Mouse (Mus musculus) heart, embryonic 10.5 days (tissue): ENCODE measurements around the gene Gng11. TPM values are rescaled to one million over a fixed set of nuclear protein-coding genes. Genes with fewer than 3 reads are reported as not detected.

Experiments
- DNase-seq: peaks from one replicate; pipeline ENCODE4 v3.0.0-alpha.2; 2017; ENCODE audit warnings: low spot score
- H3K27ac ChIP-seq: fragments of 300-500 bp; sonication (generic); 2 replicates; pipeline ENCODE4 v1.5.1; 2016; ENCODE audit warnings: mild to moderate bottlenecking
- H3K27me3 ChIP-seq: fragments of 300-500 bp; sonication (generic); 2 replicates; pipeline ENCODE4 v1.6.1; 2016; ENCODE audit warnings: mild to moderate bottlenecking; ENCODE audit not compliant: poor library complexity, insufficient read depth, severe bottlenecking
- H3K36me3 ChIP-seq: fragments of 300-500 bp; sonication (generic); 2 replicates; pipeline ENCODE4 v1.6.1; 2016; ENCODE audit warnings: mild to moderate bottlenecking, moderate library complexity
- H3K4me1 ChIP-seq: fragments of 300-500 bp; sonication (generic); 2 replicates; pipeline ENCODE4 v1.6.1; 2016; ENCODE audit warnings: mild to moderate bottlenecking
- H3K4me3 ChIP-seq: fragments of 300-500 bp; sonication (generic); 2 replicates; pipeline ENCODE4 v1.5.1; 2016; ENCODE audit warnings: mild to moderate bottlenecking, moderate library complexity
- H3K9me3 ChIP-seq: fragments of 300-500 bp; sonication (generic); 2 replicates; pipeline ENCODE4 v1.6.1; 2016; ENCODE audit warnings: mild to moderate bottlenecking, moderate library complexity
- WGBS: fragments of 180-500 bp; shearing (Covaris S2); methylation state at CpG from one replicate; pipeline ENCODE4 v1.1.7; 2016; 5-methylcytosine and 5-hydroxymethylcytosine counted together
- polyA plus RNA-seq: library from polyadenylated mRNA; unstranded; fragments of >200 nt; fragmentation: Nextera tagmentation; extraction: Ambion mirVana; gene quantifications from 2 replicates; pipeline ENCODE4 v1.2.1, GENCODE M21; 2016

Gng11 gene
- polyA plus RNA-seq, 1 experiment from 2014 or later: 57.8 TPM

DNA sequence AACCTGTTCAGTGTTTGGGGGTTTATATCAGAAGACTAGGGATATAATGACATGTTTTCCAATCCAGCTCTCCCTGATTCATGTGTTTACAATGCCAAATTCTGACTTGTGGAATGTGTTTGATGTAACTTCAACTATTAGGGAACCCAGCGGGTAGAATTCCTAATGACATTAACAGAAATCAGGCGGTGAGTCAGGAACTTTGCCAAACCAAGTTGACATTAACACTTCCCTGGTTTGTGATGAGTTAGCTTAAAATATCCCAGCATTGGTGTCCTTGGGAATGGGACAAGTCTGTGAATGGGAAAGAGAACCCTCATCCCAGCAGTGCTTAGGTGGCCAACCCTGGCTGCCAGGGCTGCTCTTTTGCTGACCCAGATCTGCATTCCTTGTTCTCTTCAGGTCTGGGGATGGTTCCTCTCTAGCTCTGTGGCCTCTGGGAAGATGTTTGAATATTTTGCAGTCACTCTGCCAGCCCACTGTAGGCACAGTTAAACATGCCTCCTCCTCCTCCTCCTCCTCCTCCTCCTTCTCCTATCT lies 4.9 kb downstream of the Gng11 start:
- 56% methylated on average over 2 of the region's 2 CpGs for WGBS
- H3K4me3 ChIP-seq: no peak overlapping the region

DNA sequence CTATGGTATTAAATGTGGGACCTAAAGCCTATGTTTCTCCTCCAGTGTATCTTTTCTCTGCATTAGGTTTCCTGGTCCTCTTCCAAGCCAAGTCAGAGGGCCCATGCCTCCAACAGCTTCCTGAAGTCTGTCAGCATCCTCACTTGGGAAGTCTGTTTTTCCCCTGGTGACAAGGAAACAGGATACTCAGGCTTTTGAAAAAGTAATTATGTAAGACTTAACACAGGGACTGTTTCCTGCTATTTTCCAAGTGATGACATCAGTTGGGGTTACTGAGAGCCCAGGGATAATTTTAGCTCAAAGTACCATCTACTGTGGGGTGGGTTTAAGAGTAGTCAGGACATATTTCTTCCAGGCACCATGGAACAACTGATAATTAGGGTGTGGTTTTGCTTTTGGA lies 5.8 kb downstream of the Gng11 start:
- Histone ChIP-seq H3K27ac (no peak overlapping the region), H3K4me1 (0 out of 2 replicates have a peak, but pooled peaks cover 8% of the 10 kb centered on the region), H3K27me3 (no peaks in the 10 kb centered on the region), H3K4me3 (no peak overlapping the region), H3K36me3 (no peaks in the 10 kb centered on the region), H3K9me3 (no peaks in the 10 kb centered on the region)
- DNase-seq: no peak

More for the DNA sequence above, 4.9 kb downstream of the Gng11 start:
- DNase-seq: no peak
- H3K27me3 ChIP-seq: no peaks in the 10 kb centered on the region
- 0 out of 2 replicates have a peak, but pooled peaks cover 11% of the 10 kb centered on the region for H3K4me1 ChIP-seq
- no peaks in the 10 kb centered on the region for H3K36me3 ChIP-seq
- no peaks in the 10 kb centered on the region for H3K9me3 ChIP-seq
- H3K27ac ChIP-seq: no peak overlapping the region

- no peaks in the 10 kb centered on the region for H3K4me1 ChIP-seq
- no peak overlapping the region for H3K4me3 ChIP-seq
- DNase-seq: no peak
- H3K36me3 ChIP-seq: no peaks in the 10 kb centered on the region
- no peaks in the 10 kb centered on the region for H3K9me3 ChIP-seq
- H3K27me3 ChIP-seq: no peaks in the 10 kb centered on the region
- no peak overlapping the region for H3K27ac ChIP-seq
- WGBS: 55% methylated on average over 1 of the region's 1 CpGs
These were observed 18.9 kb downstream of the Gng11 start for GRCm38 (mm10) chr6:4022645-4023044.

GRCm38 (mm10) chr6:4026367-4026766 lies 22.7 kb downstream of the Gng11 start:
- 58% methylated on average over 2 of the region's 2 CpGs for WGBS
- no peaks in the 10 kb centered on the region for H3K27me3 ChIP-seq

GRCm38 (mm10) chr6:4030956-4031355 lies 27.3 kb downstream of the Gng11 start:
- Histone ChIP-seq H3K4me1 (no peaks in the 10 kb centered on the region), H3K27me3 (no peaks in the 10 kb centered on the region), H3K9me3 (no peaks in the 10 kb centered on the region), H3K36me3 (no peaks in the 10 kb centered on the region), H3K27ac (no peak overlapping the region), H3K4me3 (no peak overlapping the region)
- DNase-seq: no peak
- 74% methylated on average over 3 of the region's 3 CpGs for WGBS

More at GRCm38 (mm10) chr6:4026367-4026766, 22.7 kb downstream of the Gng11 start:
- DNase-seq: no peak
- H3K27ac ChIP-seq: no peak overlapping the region
- H3K36me3 ChIP-seq: no peaks in the 10 kb centered on the region
- no peak overlapping the region for H3K4me3 ChIP-seq
- H3K4me1 ChIP-seq: no peaks in the 10 kb centered on the region
- no peaks in the 10 kb centered on the region for H3K9me3 ChIP-seq

DNA sequence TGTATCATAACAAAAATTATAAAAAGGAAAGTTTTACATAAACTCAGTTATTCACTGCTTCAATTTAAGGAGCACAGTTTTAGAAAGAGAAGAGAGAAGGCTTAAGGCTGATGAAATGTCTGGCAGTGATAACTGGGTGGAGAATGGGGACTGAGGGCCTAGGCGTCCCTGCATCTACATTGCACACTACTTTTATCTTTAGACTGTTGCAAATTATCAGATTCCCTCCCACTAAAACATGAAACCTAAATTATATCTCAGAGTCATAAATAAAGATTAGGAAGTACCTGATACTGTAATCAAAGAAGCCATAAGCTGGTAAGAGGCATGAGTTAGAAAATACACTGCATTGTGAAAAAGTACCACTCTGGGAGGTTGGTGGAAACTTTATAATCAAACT lies 38.1 kb downstream of the Gng11 start:
- no peaks in the 10 kb centered on the region for H3K4me1 ChIP-seq
- H3K27ac ChIP-seq: no peak overlapping the region
- no peaks in the 10 kb centered on the region for H3K9me3 ChIP-seq
- no peaks in the 10 kb centered on the region for H3K27me3 ChIP-seq
- 55% methylated on average over 1 of the region's 1 CpGs for WGBS
- H3K36me3 ChIP-seq: no peaks in the 10 kb centered on the region
- H3K4me3 ChIP-seq: no peak overlapping the region
- no peak for DNase-seq

- no peak overlapping the region for H3K27ac ChIP-seq
- H3K4me1 ChIP-seq: no peaks in the 10 kb centered on the region
- DNase-seq: no peak
- no peaks in the 10 kb centered on the region for H3K27me3 ChIP-seq
- no peaks in the 10 kb centered on the region for H3K9me3 ChIP-seq
- no peaks in the 10 kb centered on the region for H3K36me3 ChIP-seq
- WGBS: 84% methylated on average over 1 of the region's 1 CpGs
- H3K4me3 ChIP-seq: no peak overlapping the region
These were observed 43.5 kb downstream of the Gng11 start for GRCm38 (mm10) chr6:4047200-4047599.

DNA sequence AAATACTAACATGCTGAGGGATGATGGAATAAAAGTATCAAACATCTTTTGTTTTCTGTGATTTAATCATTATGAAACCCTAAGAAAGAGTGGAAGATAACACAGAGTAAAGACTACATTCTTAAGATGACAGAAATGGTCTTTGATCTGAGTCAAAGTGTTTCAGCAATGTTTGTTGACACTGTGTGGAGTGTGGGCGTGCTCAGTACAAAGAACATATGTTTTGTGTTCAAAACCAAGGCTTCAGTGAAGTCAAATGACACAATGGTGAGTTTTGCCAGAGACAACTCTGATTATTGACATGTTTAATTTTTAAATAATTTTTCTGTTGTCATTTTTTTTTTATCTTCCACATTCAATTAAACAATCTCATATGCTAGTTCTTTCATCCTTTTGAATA lies 49.1 kb downstream of the Gng11 start:
- no peaks in the 10 kb centered on the region for H3K9me3 ChIP-seq
- DNase-seq: no peak
- WGBS: 38% methylated on average over 1 of the region's 1 CpGs
- H3K27ac ChIP-seq: no peak overlapping the region
- no peaks in the 10 kb centered on the region for H3K4me1 ChIP-seq
- no peaks in the 10 kb centered on the region for H3K36me3 ChIP-seq
- no peaks in the 10 kb centered on the region for H3K27me3 ChIP-seq
- H3K4me3 ChIP-seq: no peak overlapping the region

GRCm38 (mm10) chr6:4054387-4054786 lies 50.7 kb downstream of the Gng11 start:
- Histone ChIP-seq H3K9me3 (no peaks in the 10 kb centered on the region), H3K27ac (no peak overlapping the region), H3K4me1 (no peaks in the 10 kb centered on the region), H3K27me3 (no peaks in the 10 kb centered on the region), H3K36me3 (no peaks in the 10 kb centered on the region), H3K4me3 (no peak overlapping the region)
- whole genome bisulfite sequencing: 89% methylated on average over 4 of the region's 4 CpGs
- no peak for DNase-seq

Other genes with a start within 250 kb of the Gng11 start
- 0.81 and 1.4 TPM in 2 replicates for gene Calcr, start 239.2 kb upstream of the Gng11 start, polyA plus RNA-seq
- 3.0 and 3.9 TPM in 2 replicates for gene Tfpi2, start 15.0 kb upstream of the Gng11 start, polyA plus RNA-seq
- not detected in 2 replicates for gene Gngt1, start 10.1 kb upstream of the Gng11 start, polyA plus RNA-seq
- gene Bet1, start 83.1 kb downstream of the Gng11 start, polyA plus RNA-seq: 45.9 and 57.3 TPM in 2 replicates